Mouse (Mus musculus) midbrain, postnatal 0 days (tissue): ENCODE results near the gene Tbkbp1. TPM values are rescaled to one million over a fixed set of nuclear protein-coding genes. Genes with fewer than 3 reads are reported as not detected.

Experiments used
- ATAC-seq: fragments of 200-750 bp; cut with Nextera tagmentation; 2 replicates; pipeline ENCODE4 v1.8.0; 2017; ENCODE audit warnings: moderate number of reproducible peaks, mild to moderate bottlenecking, moderate TSS enrichment, moderate library complexity; ENCODE audit not compliant: low FRiP score
- DNase-seq: peaks from one replicate; pipeline ENCODE4 v3.0.0-alpha.2; 2015; ENCODE audit warnings: low spot score
- H3K27ac ChIP-seq: fragments of 300-500 bp; sonication (generic); 2 replicates; pipeline ENCODE4 v1.5.1; 2014; ENCODE audit warnings: low read depth, mild to moderate bottlenecking, low read length, mixed read lengths
- H3K27me3 ChIP-seq: fragments of 300-500 bp; sonication (generic); 2 replicates; pipeline ENCODE4 v1.6.1; 2014; ENCODE audit warnings: low read length, control low read depth, mixed read lengths; ENCODE audit not compliant: insufficient read depth
- H3K36me3 ChIP-seq: fragments of 300-500 bp; sonication (generic); 2 replicates; pipeline ENCODE4 v1.6.1; 2014; ENCODE audit warnings: low read length, control low read depth, mixed read lengths; ENCODE audit not compliant: insufficient read depth
- H3K4me1 ChIP-seq: fragments of 300-500 bp; sonication (generic); 2 replicates; pipeline ENCODE4 v1.6.1; 2014; ENCODE audit warnings: mild to moderate bottlenecking, control low read depth, antibody characterized with exemption, low read length, mixed read lengths; ENCODE audit not compliant: insufficient read depth
- H3K4me2 ChIP-seq: fragments of 300-500 bp; sonication (generic); 2 replicates; pipeline ENCODE4 v1.6.1; 2014; ENCODE audit warnings: low read depth, mild to moderate bottlenecking, low read length, mixed read lengths; ENCODE audit not compliant: poor library complexity, severe bottlenecking
- H3K4me3 ChIP-seq: fragments of 300-500 bp; sonication (generic); 2 replicates; pipeline ENCODE4 v1.5.1; 2014; ENCODE audit warnings: low read depth, mild to moderate bottlenecking, low read length, moderate library complexity
- H3K9ac ChIP-seq: fragments of 300-500 bp; sonication (generic); replicated peaks from 2 replicates; pipeline ENCODE4 v1.6.1; 2014; ENCODE audit warnings: mild to moderate bottlenecking, low read length, moderate library complexity, mixed read lengths; ENCODE audit not compliant: poor library complexity, severe bottlenecking
- H3K9me3 ChIP-seq: fragments of 300-500 bp; sonication (generic); 2 replicates; pipeline ENCODE4 v1.6.1; 2016; ENCODE audit warnings: low read length, control low read depth
- CTCF ChIP-seq: IDR thresholded peaks from 2 replicates; pipeline ENCODE4 v1.5.1; 2016; ENCODE audit warnings: antibody characterized with exemption, mild to moderate bottlenecking
- WGBS: fragments of 180-500 bp; shearing (Covaris S2); extraction: QIAGEN DNeasy Blood & Tissue Kit; methylation state at CpG from one replicate; pipeline ENCODE4 v1.1.7; 2014; 5-methylcytosine and 5-hydroxymethylcytosine counted together
- polyA plus RNA-seq: library from polyadenylated mRNA; unstranded; fragments of >200 nt; fragmentation: Nextera tagmentation; extraction: Ambion mirVana; gene quantifications from 2 replicates; pipeline ENCODE4 v1.2.1, GENCODE M21; 2015
- total RNA-seq: library from RNA; depleted of rRNA; stranded (reverse); fragments of >200 nt; gene quantifications from 2 replicates; pipeline ENCODE4 v1.2.3, GENCODE M21; 2014

Gene Tbkbp1
- total and polyA plus RNA-seq, 2 experiments from 2014 or later, result 10.3 to 45.3 TPM

DNA sequence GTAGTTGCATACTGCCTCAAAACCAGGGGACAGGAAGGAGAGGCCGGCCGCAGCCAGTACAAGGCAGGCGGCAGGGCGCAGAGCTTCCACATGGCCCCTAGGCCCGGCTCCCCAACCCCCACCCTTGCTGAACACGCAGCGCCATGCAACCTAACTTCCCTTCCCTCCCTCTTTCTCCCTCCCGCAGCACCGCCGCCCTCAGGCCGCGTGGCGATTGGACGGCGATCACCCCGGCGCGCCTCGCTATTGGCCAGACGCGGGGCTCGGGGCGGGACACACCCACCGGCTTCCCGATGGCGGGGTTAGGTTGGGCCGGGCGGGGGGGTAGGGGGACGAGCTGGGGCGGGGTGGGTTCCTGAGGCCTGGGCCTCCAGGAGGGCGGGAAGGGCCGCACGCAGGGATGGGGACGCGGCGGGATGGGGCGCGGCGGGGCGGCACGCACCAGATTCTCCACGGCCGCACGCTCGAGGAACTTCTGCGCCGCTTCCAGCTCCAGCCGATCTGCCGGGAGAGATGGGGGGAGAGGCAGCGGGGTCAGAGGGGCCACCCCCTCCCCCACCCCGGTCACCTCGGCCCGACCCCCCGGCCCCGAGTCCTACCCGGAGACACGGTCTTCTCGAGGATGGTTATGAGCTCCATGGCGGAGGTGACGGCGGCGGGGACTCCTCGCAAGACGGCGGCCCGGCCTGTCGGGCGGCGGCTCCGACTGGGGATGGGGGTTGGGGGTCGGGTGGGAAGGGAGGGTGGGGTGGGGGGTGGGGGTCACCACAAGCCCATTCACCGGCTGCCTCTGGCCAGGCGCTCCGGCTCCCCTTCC lies 35.9 kb upstream of the Tbkbp1 start:
- Histone ChIP-seq H3K36me3 (peaks cover 24% of the 10 kb centered on the region), H3K9me3 (no peaks in the 10 kb centered on the region), H3K4me3 (peak overlapping the region; percentile 93), H3K4me1 (no peaks in the 10 kb centered on the region), H3K27me3 (no peaks in the 10 kb centered on the region), H3K9ac (peak overlapping the region; percentile 84), H3K4me2 (peak overlapping the region; percentile 80), H3K27ac (peak overlapping the region; percentile 94)
- WGBS, result 1% methylated on average over 50 of the region's 74 CpGs
- DNase-seq, result peak; percentile 95
- TF ChIP-seq CTCF, result 0 out of 2 replicates have a peak, but pooled peaks have one; percentile 13
- peak; percentile 79 for ATAC-seq

DNA sequence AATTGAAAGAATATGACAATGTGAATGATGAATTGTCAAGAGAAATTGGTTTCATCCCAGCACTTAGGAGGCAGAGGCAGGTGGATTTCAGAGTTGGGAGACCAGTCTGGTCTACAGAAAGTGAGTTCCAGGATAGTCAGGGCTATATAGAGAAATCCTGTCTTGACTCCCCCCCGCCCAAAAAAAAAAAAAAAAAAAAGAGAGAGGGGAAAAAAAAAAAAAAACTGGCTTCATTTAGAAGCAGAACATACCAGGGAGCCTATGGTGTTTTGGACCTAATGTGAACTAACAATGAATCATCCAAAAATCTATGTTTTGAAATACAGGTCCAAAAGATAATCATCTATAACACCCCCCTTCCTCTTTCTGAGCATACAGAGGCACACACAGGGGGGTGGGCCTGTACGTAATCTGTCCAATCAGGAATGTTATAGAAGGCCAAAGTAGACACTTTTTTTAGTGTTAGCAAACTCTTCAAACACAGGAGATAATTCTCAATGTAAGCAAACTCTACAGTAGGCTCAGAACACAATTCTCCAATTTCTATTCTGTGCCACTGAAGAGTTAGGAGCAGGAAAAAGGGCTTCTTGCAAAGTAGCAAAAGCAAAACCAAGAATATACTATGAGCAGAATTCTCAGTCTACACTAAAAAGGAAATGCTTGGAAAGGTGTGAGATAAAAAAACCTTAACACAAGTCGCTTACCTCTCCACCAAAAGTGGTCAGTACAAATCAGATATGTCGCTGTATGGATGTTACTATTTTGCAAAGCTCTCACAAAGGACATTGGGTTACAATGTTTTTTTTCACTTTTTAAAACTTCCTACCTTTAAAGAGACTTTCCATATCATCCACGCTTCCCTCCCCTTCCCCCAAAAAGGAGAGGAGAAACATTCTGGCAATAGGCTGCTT lies 34.7 kb upstream of the Tbkbp1 start:
- WGBS, result 64% methylated on average over 5 of the region's 5 CpGs
- DNase-seq (no peak), ATAC-seq (no peak)
- H3K4me3 ChIP-seq, result peak overlapping the region; percentile 93
- H3K9ac ChIP-seq, result no peak overlapping the region
- no peak for TF ChIP-seq CTCF
- no peaks in the 10 kb centered on the region for H3K27me3 ChIP-seq
- no peak overlapping the region for H3K27ac ChIP-seq
- peaks cover 35% of the 10 kb centered on the region for H3K36me3 ChIP-seq
- no peaks in the 10 kb centered on the region for H3K4me1 ChIP-seq
- H3K9me3 ChIP-seq, result no peaks in the 10 kb centered on the region
- H3K4me2 ChIP-seq, result peak overlapping the region; percentile 80

DNA sequence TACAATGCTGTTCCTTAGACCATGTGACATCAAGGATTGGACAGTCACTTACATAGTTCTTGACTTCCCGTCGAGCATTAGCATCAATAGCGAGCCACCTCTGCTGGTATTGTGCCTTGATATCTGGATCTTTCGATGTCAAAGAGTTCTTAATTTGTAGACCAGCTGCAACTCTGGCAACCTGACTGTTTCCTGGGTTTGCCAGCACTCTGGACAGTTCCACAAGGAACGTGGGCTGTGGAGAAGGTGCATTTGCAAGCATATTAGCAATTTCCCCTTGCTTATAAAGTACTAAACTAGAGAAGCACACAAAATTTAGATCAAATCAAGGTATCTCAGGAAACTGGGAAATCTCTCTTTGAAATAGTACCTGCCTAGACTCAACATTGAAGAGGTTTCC lies 33.6 kb upstream of the Tbkbp1 start:
- DNase-seq (no peak), ATAC-seq (no peak)
- 76% methylated on average over 5 of the region's 5 CpGs for WGBS
- Histone ChIP-seq H3K9me3 (no peaks in the 10 kb centered on the region), H3K4me2 (no peak overlapping the region), H3K4me3 (no peak overlapping the region), H3K27ac (no peak overlapping the region), H3K27me3 (no peaks in the 10 kb centered on the region), H3K36me3 (peaks cover 45% of the 10 kb centered on the region), H3K9ac (no peak overlapping the region), H3K4me1 (no peaks in the 10 kb centered on the region)
- TF ChIP-seq CTCF, result no peak

DNA sequence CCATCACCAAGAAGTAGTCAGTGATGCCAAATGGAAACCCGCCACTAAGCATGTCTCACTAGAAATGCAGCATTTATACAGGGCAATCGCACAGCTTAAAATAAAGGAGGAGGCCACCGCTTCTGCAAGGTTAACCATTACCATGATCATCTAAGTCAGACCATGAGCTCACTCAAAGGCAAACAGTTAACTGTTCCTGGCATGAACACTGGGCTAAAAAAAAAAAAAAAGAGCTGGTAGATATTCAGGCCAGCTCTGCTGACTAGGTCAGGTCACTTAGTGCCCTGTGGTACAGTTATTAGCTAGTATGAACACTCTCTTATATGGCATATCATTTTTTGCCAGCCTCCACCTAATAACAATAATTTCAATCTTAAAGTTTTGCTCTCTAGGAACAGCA lies 31.2 kb upstream of the Tbkbp1 start:
- no peak for ATAC-seq
- Histone ChIP-seq H3K4me1 (no peaks in the 10 kb centered on the region), H3K27me3 (no peaks in the 10 kb centered on the region), H3K9me3 (no peaks in the 10 kb centered on the region), H3K4me3 (no peak overlapping the region), H3K4me2 (no peak overlapping the region), H3K27ac (no peak overlapping the region), H3K9ac (no peak overlapping the region), H3K36me3 (peaks cover 59% of the 10 kb centered on the region)
- no peak for DNase-seq
- WGBS, result 90% methylated on average over 3 of the region's 3 CpGs
- no peak for TF ChIP-seq CTCF

DNA sequence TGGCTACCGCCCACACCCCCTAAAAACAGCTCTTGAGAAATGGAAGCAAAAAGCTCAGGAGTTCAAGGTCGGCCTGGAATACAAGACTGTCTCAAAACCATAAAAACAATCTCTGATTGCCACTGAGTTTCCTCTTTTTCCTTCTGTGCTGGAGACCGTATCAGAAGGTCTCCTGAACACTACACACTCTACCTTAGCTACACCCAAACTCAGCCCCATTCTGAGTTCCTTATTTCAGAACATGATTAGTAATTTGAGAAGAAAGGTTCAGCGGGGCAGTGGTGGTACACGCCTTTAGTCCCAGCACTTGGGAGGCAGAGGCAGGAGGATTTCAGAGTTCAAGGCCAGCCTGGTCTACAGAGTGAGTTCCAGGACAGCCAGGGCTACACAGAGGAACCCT lies 29.8 kb upstream of the Tbkbp1 start:
- H3K27ac ChIP-seq, result no peak overlapping the region
- H3K36me3 ChIP-seq, result peaks cover 70% of the 10 kb centered on the region
- WGBS, result 91% methylated on average over 5 of the region's 5 CpGs
- no peak for ATAC-seq
- H3K4me1 ChIP-seq, result no peaks in the 10 kb centered on the region
- H3K4me2 ChIP-seq, result no peak overlapping the region
- H3K4me3 ChIP-seq, result no peak overlapping the region
- H3K27me3 ChIP-seq, result no peaks in the 10 kb centered on the region
- H3K9ac ChIP-seq, result no peak overlapping the region
- H3K9me3 ChIP-seq, result no peaks in the 10 kb centered on the region
- no peak for TF ChIP-seq CTCF
- DNase-seq, result no peak

DNA sequence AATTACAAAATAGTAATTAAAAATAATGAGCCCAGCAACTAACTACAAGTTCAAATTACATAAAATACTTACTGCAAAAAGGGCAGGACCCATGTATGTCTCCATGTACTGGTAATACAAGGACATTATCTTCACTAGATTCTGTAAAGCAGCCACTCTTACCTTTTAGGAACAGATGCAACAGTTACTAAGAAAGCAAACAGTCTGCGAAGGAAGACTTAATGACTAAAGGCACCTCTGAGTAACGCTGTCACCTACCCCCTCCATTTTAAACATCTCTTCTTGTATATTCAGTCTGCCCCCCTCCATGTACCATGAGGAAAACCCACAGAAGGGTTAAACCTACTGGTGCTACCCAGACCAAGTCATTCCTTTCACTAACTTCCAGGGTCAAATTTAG lies 26.9 kb upstream of the Tbkbp1 start:
- no peak for TF ChIP-seq CTCF
- Histone ChIP-seq H3K27me3 (no peaks in the 10 kb centered on the region), H3K9ac (no peak overlapping the region), H3K4me2 (no peak overlapping the region), H3K4me3 (no peak overlapping the region), H3K27ac (no peak overlapping the region), H3K9me3 (no peaks in the 10 kb centered on the region), H3K4me1 (no peaks in the 10 kb centered on the region), H3K36me3 (peaks cover 78% of the 10 kb centered on the region)
- no peak for ATAC-seq
- no peak for DNase-seq
- WGBS, result 100% methylated on average over 2 of the region's 2 CpGs
